Mouse (Mus musculus) neutrophil, adult 65 days (primary cell): Measurements from ENCODE around the gene Gm14744. TPM values are rescaled to one million over a fixed set of nuclear protein-coding genes. Genes with fewer than 3 reads are reported as not detected.

ENCODE experiments used
- total RNA-seq: library from RNA; stranded (reverse); gene quantifications from 2 replicates; pipeline ENCODE4 v1.2.4, GENCODE M21; 2023

Gm14744 gene
- total RNA-seq, result not detected in 2 replicates

GRCm38 (mm10) chrX:77864458-77864857 is at the start of gene Gm14744:
TSS of gene Gm14744 (plus strand) at chrX:77864758.

GRCm38 (mm10) chrX:77853523-77853922 is 11.0 kb upstream of the Gm14744 start, which contains the start of gene Pbsn:
TSS of gene Pbsn (minus strand) at chrX:77853623.

Other genes with a start within 250 kb of the Gm14744 start
- gene Prkx, start 68.5 kb upstream of the Gm14744 start, total RNA-seq, result 34.0 and 37.6 TPM in 2 replicates
- not detected in 2 replicates for gene Pbsn, start 11.1 kb upstream of the Gm14744 start, total RNA-seq
- not detected in 2 replicates for gene 5430402E10Rik, start 60.3 kb downstream of the Gm14744 start, total RNA-seq
- not detected in 2 replicates for gene Obp1a, start 226.6 kb downstream of the Gm14744 start, total RNA-seq